Mouse (Mus musculus): ENCODE measurements around the gene Zdhhc24.
A peak's percentile ranks its signal among the peaks of the same experiment; 100 is the strongest.
"Not testable (repeated sequence)": the region's sequence is repeated elsewhere in the genome, so short reads cannot be mapped to it uniquely, and the experiment has no call there.

The Zdhhc24 gene

DNA sequence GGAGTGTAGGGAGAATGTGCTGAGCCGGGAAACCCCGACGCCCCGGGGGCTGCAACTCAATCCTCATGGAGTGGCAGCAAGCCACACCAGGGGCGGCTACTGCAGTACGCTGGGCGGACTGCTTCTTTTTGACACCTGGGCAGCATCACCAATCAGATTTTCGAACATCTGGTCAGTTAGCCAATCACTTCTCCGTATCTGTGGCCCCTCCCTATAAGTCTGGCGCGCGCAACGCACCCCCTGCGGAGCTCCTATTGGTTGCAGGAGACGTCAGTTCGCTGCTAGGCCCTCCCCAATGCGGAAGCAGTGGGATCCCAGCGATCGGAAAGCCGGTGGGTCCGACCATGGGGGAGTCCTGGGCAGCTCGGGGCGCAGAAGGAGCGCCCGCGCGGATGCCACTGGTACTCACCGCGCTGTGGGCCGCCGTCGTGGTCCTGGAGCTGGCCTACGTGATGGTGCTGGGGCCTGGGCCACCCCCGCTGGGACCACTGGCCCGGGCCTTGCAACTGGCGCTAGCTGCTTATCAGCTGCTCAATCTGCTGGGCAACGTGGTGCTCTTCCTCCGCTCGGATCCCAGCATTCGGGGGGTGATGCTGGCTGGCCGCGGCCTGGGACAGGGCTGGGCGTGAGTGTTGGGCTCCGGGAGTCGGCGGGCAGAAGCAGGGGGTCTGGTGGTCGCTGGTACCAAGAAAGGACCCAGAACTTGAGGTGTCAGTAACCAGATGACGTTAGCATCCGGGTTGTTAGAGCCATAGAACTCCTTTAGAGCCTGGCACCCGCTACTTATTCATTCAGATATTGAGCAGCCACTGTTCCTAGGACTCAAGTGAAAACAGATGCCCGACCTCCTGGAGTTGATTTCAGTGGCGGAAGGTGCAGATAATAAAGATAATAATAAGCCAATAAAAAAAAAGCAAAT is at the start of gene Zdhhc24:
Gene Zdhhc24 (plus strand): TSS at position 264 of the 919 bp plus-strand sequence.
- peak; percentile 96 for DNase-seq

DNA sequence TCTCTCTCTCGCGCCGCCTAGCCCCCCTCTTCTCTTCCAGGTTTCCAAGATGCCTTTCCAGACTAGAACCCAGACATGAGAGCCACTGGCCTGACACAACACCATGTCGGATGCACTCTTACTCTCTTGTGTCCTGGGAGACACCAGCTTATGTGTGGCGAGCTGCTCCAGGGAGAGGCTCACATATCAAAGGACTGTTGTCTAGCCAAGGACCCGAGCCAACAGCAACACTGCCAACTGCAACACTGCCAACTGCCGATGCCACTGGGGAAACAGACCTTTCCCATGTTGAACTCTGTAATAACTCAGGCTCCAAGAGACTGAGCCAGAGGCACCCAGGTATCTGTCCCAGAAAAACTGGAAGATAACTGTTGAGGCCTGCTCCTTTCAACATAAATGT is 49.3 kb upstream of the Zdhhc24 start:
- no peak for DNase-seq

DNA sequence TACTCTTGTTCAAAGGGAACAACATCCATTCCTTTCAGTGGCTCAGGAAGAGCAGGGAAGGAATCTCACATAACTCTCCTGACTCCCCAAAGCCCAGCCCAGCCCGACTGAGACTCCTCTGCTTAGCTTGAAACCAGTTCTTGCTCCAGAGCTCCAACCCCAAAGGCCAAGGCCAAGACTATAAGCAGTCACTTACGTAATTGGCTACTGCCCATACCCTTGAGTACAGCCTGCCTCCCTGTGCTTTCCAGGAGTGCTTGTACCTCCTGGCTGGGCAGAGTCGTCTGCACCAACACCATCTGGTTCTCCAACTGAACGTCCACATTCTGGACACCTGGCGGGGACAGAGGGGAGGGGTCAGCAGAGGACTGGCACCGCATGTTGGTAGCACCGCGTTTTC is 44.5 kb upstream of the Zdhhc24 start:
- no peak for DNase-seq

DNA sequence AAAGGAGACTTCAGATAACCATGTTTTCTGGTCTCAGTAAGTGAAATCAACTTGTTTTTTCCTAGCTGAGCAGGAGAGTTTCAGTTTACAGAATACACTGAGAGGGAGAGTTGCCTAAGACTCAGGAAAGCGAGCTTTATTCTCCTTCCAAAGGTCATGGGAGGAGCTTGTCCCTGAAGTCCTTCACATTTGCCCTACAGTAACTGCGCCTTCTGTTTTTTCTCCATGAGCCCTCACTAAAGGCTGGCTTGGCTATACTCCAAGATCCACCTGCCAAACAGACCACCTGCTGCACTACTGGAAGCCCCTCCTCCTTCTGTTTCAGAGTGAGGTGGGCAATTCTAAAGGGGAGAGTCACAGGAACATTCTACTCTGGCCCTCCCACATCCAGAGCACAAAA is 42.4 kb upstream of the Zdhhc24 start:
- DNase-seq: peak in 1 of 2 experiments; percentile 10

DNA sequence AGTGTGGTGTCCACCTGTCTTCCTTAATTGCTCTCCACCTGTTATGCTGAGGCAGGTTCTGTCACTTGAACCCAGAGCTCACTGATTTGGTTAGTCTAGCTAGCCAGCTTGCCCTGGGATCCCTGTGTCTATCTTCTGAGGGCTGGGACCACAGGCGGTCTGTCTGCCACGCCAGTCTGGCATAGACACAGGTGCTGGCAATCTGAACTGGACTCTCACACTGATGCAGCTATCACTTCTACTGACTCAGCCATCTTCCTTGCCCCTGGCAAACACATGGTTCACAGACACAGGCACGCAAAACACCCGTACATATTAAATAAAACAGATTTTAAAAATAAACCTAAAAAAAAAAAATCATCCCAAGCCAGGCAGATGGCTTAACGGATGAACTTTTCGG is 41.4 kb upstream of the Zdhhc24 start:
- DNase-seq: no peak

DNA sequence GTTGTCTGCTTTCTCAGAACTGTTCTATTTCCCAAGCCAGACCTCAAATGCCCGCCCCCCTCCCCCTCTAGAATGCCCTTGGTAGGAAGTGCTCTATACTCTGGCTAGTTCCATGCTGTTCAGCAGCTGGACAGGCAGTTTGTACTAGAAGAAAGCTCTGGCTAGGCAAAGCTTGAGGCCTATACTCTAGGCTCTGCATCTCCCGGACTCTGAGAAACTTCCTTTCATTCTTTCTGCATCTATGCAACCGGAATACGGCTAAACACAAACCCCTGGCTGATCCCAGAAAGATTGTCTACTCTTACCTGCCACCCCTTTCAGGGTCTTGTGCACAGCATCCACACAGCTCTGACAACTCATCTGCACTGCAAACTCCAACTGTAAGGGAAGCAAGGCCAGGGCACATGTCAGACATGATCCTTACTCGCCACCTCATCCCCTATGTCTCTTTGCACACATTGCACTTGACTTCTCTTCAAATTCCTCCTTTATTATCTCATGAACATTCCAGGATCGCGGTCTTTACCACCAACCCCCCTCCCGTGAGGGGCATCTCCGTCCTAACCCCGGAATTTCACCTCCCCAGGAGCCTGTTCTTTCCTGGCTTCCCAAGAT is 39.8 kb upstream of the Zdhhc24 start:
- no peak for DNase-seq

DNA sequence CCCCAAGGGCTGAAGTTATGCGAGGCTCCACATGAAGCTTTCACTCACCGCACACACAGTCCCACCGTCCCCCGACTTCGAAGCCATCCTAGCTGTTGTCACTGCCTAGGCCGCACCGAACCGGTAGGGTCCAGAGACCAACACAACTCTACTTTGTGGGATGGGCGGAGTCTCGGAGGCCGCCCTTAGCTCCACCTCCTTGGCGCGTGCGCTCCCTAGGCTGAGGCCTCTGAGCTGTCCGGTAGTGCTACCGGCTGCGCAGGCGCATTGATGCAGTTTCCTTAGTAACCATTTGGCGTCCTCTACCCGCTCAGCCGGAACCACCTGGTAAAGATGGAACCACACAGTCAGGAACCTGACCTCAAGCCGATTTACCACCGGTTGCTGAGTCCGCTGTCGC is 39.3 kb upstream of the Zdhhc24 start, which contains the start of the genes Ccs and Ccdc87:
Gene Ccs (minus strand): TSS at position 184 of the 400 bp plus-strand sequence.
Gene Ccdc87 (plus strand): TSS at position 218 of the 400 bp plus-strand sequence.
- peak; percentile 97 to 98 for DNase-seq

DNA sequence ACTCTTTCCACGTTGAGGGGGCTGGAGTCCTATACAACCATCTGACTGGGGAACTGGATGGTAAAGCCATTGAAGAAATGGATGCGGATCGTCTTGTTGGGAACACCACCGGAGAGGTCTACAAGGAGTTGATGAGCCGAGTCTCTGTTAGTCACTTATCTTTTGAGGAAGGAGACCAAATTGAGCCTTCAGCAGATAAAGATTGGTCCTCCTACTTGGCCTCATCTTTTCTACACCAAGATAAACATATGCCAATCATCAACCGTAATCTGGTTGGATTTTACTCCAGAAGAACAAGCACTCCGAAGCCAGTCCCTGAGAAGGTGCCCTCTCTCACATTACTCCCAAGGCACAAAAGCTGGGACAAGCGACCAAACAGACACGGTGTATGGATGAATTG is 37.6 kb upstream of the Zdhhc24 start:
- no peak for DNase-seq

DNA sequence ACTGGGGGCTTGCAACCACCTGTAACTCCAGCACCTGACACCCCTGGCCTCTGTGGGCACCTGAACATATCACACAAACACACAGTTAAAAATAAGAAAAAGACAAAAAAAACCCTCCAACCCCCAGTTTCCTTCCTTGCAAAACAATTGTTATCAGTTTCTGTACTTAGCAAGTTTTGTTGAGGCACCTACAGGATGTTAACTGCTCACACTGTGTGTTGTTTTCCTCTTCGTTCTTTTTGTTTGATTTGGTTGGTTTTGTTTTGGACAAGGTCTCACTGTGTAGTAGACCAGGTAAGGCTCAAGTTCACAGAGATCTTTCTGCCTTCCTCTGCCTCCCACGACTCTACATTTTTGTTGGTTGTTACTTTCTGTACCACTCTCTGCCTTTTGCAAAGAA is 35.9 kb upstream of the Zdhhc24 start:
- DNase-seq: no peak

DNA sequence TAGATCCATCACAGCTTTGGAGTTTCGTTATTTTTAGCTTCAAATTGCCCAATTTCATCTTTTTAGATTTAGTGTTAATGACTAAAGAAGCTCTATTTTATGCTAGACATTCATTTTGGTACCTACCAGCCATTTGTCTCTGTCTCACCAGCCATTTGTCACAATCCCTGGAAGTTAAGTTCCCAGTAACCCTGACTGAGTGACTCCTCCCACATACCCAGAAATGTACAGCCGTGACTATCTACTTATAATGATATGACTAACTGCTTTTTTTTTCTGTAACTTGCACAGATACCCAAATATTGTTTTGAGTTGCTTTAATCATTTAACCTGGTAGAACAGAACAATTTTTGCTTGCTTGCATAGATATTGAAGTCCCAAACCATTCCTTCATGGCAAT is 32.6 kb upstream of the Zdhhc24 start:
- no peak for DNase-seq

DNA sequence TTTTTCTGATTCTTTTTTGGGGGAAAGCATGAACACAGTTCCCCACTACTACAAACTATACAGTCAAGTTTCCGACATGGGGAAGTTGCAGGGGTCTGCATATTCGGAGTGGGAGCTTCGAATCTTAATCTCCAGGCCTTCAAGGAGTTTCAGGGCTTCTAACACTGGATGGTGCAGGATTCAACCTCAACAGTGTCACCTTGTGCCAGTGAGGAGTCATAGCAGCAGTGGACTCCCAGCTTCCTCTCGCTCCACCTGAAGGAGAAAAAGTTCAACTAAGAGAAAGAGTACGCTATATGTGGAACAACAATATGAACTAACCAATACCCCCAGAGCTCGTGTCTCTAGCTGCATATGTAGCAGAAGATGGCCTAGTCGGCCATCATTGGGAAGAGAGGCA is 31.0 kb upstream of the Zdhhc24 start:
- peak; percentile 34 to 51 for DNase-seq

DNA sequence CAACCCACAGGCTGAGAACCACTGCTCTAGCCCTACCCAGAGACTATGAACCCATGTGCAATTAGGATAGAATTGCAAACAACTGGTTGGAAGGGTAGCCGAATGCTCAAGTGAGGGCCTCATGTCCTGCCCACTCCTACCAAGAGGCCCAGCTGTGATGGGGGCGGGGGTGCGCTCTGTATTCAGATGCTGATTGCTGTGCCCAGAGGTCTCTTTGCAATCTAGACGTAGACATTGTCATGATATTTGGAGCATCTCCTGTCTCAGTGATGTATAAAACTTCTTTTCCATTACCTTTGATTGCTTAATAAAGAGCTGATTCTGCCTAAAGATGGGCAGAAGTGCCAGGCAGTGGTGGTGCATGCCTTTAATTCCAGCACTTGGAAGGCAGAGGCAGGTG is 28.7 kb upstream of the Zdhhc24 start:
- no peak for DNase-seq

DNA sequence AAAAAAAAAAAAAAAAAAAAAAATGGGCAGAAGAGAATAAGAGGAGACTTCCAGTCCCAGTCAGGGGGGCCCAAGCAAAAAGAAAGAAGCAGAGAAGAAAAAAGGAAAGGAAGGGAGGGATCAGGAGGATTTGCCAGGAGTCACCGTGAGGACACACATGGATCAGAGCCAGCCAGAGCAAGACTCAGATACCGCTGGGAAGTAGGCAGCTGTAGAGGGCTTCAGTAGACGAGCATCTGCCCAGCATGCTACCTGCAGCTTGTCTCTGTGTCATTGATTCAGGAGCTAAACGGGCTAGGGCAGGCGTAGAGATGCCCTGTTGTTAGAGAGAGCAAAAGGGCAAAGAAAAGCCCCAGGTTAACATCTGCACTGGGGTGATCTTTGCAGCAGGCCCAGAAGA is 28.2 kb upstream of the Zdhhc24 start:
- DNase-seq: no peak

DNA sequence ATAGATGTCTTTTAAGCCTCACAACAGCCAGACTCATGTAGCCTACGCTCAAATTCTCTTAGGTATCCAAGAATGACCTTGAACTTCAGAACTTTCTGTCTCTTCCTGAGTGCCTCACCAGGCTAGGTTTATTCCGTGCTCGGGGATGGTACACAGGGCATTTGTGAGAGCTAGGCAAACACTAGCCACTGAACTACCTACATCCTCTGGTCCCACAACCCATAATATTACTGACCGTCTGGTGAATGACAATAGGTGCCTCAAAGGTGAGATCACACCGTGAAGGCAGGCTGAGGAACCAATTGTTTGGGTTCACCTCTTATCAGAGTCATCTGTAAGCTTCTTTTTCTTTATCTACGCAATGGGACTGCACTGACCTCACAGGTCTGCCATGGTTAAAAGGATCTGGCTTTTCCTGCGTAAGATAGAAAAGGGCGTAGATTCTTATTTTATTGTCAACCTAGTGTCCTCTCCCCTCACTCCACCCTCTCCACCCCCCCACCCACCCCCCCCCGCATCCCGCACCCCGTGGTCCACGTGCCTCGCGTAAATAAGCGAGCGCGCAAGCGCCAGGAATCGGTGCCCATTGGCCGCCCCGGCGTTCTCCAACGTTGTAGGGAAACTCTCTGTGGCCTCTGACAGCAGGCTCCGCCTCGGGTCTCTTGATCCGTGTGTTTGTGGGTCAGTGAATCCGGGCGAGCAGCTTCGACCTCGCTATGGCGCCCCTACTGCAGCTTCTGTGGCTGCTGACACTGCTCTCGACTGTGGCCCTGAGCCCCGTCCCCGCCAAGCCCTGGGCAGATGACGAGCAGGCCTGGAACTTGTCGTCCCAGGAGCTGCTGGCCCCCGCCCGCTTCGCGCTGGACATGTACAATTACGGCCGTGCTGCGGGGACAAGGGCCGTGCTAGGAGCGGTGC is 23.7 kb upstream of the Zdhhc24 start, which contains the start of gene Ctsf:
Gene Ctsf (plus strand): TSS at position 579 of the 918 bp plus-strand sequence.
- DNase-seq: peak; percentile 85 to 91

DNA sequence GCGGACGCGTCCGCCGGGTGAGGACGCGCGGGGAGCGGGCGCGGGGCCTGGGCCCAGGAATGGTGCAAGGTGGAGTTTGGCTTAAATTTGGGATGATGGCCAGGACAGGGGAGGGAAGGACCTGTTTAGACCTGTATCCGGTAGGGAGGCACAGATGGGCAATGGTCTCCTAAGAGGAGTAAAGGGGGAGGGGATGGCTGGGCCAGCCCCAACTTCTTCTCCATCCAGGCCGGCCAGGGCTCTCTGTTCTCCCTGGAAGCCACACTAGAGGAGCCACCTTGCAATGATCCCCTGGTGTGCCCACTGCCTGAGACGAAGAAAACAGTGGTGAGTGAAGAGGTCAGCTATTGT is 23.0 kb upstream of the Zdhhc24 start:
- DNase-seq: no peak

DNA sequence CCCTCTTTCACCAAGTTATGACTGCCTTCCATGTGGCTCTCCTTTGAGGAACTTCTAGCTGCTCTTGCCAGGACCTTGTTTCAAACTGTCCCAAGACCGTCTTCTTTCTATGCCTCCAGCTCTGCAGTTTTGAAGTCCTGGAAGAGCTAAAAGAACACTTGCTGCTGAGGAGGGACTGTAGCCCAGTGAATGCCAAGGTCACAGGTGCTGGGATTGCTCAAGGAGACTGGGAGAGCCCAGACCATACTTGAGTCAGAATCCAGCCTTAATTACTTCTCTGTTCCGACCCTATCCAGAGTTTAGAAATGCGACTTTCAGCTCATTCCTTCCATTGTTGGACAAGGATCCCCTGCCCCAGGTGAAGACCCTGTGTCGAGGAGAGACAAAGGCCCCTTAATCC is 22.5 kb upstream of the Zdhhc24 start:
- DNase-seq: no peak

DNA sequence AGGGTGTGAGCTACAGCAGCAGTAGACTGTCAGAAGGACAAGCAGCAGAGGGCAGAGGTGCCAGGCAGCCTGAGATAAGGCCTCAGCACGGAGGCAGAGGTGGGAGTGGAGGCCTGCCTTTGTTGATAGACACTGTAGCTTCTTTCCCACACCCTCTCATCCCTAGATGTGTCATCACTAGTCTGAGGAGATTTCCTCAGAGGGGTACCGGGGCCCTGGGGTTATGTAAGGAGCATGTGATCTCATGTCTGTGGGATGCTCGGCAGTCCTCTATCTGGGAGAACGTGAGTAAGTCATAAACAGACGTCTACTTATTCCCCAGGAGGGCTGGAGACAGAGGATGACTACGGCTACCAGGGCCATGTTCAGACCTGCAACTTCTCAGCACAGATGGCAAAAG is 19.4 kb upstream of the Zdhhc24 start:
- no peak for DNase-seq

DNA sequence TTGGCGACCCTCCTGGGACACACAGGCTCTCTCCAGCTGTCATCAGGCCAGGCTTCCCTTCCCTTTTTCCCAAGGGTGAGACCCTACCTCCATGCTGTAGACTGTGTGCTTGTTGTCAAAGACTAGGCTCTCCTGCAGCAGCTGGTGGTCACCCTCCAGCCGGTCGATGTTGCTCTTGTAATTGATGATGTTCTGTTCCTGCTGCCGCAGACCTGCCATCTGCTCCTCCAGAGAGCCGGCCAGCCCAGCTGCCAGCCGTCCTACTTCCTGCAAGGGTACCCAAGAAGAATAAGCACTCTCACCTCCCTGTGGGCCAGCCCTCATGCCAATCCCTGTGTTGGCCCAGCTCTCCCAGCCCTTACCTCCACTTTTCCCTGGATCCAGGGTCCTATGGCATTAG is 15.4 kb upstream of the Zdhhc24 start:
- no peak for DNase-seq

DNA sequence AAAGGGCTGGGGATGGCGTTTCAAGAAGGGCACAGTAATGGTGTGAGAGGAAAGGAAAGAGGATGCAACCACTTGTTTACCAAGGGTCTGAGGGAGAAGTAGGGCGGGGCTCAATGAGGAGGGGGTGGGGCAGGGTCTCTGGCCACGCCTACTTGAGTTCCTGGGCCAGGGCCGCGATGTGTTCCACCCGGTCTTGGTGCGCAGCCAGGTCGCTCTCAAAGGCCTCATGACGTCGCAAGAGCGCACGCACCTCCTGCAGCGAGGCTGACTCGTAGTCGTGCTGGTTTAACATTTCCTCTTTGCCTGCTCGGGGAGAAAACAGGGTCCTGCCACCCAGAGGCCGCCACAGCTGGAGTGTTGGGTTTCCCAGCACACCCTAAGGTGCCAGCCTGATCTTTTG is 13.3 kb upstream of the Zdhhc24 start:
- peak; percentile 68 to 77 for DNase-seq

DNA sequence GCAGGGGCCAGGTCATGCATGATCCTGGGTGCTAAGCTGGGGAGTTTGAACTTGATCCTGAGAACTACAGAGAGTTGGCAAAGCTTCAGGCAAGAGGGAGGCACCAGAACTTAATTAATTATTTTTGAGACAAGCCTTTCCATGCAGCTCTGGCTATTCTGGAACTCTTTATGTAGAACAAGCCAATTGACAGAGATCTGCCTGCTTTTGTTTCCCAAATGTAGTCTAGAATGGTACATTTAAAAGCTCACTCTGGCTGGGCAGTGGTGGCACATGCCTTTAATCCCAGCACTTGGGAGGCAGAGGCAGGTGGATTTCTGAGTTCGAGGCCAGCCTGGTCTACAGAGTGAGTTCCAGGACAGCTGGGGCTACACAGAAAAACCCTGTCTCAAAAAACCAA is 3.9 kb upstream of the Zdhhc24 start:
- not testable (repeated sequence) for DNase-seq

DNA sequence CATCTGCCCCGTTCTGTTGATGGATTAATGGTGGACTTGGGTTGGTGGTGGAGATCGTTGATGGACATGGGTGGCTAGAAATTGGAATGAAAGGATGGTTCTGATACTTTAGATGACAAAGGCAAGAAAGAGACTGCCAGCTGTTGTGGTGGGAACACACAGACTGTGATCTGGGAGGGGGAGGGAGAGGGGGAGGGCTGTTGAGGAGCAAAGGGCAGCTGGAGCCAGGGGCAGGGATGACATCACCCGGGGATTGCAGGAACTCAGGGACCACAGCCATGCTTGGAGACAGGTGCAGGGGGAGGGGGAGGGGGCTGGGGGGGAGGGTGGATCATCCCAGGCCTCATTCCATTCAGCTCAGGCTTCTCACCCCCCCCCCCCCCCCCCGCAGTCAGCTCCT is 2.2 kb upstream of the Zdhhc24 start:
- DNase-seq: no peak

DNA sequence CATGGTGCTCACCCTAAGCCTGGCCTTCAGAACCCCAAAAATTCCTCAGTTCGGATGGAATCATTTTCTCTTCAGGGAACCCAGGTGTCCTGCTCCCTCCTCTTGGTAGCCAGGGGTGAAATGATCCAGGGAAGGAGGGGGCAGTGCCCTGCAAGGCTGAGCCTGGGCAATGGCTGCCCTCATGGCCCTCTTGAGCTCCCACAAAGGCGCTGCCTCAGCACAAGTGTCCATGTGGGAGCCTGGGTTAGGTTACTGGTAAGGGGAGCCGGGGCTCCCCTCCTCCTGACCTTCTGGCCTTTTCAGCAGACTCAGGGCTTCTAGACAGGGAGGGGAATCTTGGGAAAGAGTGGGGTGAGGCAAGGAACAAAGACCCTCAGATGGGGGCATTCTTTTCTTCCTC is 1.7 kb upstream of the Zdhhc24 start:
- no peak for DNase-seq

DNA sequence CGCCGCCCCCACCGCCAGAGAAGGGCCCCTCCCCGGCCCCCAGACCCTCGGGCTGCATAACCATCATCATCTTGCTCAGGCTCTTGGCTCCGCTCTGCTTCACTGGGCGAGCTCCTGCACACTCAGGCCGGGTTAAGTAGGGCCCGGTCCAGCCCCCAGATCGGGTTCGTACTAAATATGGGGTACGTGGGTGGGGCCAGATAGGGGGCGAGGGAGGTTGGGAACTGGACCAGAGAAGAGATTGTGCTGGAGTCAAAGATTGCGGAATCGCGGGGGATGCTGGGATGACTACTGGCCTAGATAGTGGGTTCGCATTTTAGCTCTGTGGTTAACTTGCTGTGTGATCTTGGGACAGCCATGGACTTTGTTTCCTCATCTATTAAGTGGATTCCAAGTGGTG is 683 bp upstream of the Zdhhc24 start, which contains the start of gene Actn3:
Gene Actn3 (minus strand): TSS at position 125 of the 400 bp plus-strand sequence.
- peak; percentile 63 to 72 for DNase-seq

Data from kidney, postnatal 4 days (tissue).